Mouse (Mus musculus): ENCODE data around the gene Yif1a.

The Yif1a gene

GRCm38 (mm10) chr19:5060365-5061330, 27.7 kb upstream of the Yif1a start:
- peak; percentile 48 for DNase-seq

GRCm38 (mm10) chr19:5062041-5062440, 26.3 kb upstream of the Yif1a start:
- no peak for DNase-seq

GRCm38 (mm10) chr19:5062446-5062845, 25.9 kb upstream of the Yif1a start:
- DNase-seq = no peak

GRCm38 (mm10) chr19:5065104-5065503, 23.2 kb upstream of the Yif1a start:
- DNase-seq = no peak

GRCm38 (mm10) chr19:5067040-5067799, 21.1 kb upstream of the Yif1a start:
- peak; percentile 80 for DNase-seq

- peak; percentile 74 for DNase-seq
Measured at GRCm38 (mm10) chr19:5067867-5068569, 20.3 kb upstream of the Yif1a start, which contains the start of gene Cd248. TSS of gene Cd248 (plus strand) at chr19:5068078.

- DNase-seq = no peak
Measured at GRCm38 (mm10) chr19:5068570-5069234, 19.6 kb upstream of the Yif1a start.

GRCm38 (mm10) chr19:5069486-5069885, 18.9 kb upstream of the Yif1a start:
- DNase-seq = no peak

GRCm38 (mm10) chr19:5069978-5070377, 18.4 kb upstream of the Yif1a start:
- DNase-seq = no peak

- no peak for DNase-seq
Measured at GRCm38 (mm10) chr19:5071077-5071476, 17.3 kb upstream of the Yif1a start.

- DNase-seq = peak; percentile 90
Measured at GRCm38 (mm10) chr19:5071545-5072369, 16.6 kb upstream of the Yif1a start.

- no peak for DNase-seq
Measured at GRCm38 (mm10) chr19:5072389-5073019, 15.8 kb upstream of the Yif1a start.

GRCm38 (mm10) chr19:5073028-5073427, 15.3 kb upstream of the Yif1a start:
- DNase-seq = peak; percentile 77

GRCm38 (mm10) chr19:5073518-5073917, 14.8 kb upstream of the Yif1a start:
- no peak for DNase-seq

GRCm38 (mm10) chr19:5079279-5079678, 9.1 kb upstream of the Yif1a start:
- no peak for DNase-seq

GRCm38 (mm10) chr19:5082005-5082404, 6.3 kb upstream of the Yif1a start:
- DNase-seq = no peak

GRCm38 (mm10) chr19:5082596-5082995, 5.7 kb upstream of the Yif1a start:
- DNase-seq = no peak

- DNase-seq = no peak
Measured at GRCm38 (mm10) chr19:5083961-5084833, 4.1 kb upstream of the Yif1a start.

GRCm38 (mm10) chr19:5084834-5085144, 3.5 kb upstream of the Yif1a start:
- DNase-seq = no peak

Data from liver (tissue).